Mouse (Mus musculus) right cerebral cortex, adult 18-20 months (tissue): ENCODE data around the gene Cep112.
A peak's percentile ranks its signal among the peaks of the same experiment; 100 is the strongest.

Experiments
- DNase-seq: peaks from one replicate; pipeline ENCODE4 v3.0.0; 2022; ENCODE audit warnings: mixed read lengths

The Cep112 gene

DNA sequence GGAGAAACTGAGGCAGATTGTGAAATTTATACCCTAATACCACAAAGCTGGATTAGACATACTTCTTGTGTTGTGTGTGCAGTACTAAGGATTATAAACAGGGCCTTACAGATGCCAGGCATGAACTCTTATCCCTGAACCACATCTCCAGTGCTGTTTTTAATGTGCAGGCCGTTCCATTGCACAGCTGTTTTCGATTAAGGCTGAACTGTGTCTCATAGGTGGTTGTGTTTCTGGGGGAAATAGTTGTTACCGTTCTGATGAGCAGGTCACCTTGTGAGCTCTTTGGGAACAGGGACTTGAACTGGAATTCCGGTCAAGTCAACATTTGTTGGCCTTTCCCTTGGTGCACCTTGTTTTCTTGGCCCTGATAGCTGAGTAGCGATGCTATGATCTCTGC is 456.7 kb downstream of the Cep112 start:
- DNase-seq: no peak

DNA sequence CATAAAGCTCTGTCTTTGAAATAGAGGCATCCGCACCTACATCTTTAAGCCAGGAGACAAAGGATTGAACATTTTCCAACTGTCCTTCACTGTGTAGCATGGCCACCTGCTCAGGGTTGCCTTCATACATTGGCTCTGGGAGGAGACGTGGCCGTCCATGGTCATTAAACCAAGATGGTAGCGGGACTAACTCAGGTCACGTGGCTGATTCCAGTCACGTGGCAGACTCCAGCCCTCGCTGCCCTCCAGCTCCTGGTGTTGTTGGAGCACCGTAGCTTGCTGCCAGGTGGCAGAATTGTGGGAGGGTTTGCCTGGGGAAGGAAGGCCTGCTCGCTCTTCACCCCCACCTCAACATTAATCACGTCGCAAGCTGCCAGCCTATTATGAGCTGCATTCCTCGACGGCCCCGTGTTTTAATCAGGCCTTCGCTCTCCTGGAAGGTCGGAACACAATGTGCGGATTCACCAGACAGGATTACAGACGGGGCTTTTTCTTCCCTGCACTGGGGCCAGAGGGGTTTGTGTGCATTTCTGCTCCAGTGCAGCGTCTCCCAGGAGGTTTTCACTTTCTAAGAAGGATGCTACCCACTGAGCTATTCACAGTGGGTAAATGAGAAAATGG is 460.4 kb downstream of the Cep112 start:
- DNase-seq: no peak

DNA sequence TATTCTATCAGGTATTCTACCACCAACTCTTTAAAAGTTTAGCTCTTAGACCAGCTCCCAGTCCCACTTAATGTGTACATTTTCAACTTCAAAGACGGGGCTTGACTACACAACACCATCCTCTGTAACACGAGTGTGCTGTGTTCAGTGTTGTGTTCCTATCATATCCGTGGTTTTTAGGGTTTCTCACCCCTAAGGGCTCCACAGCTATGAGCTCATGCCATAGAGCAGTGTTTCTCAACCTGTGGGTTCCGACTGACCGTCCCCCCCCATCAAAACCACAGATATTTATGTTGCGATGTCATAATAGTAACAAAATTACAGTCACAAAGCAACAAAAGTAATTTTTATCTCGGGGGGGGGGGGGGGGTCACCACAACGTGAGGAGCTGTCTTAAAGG is 461.1 kb downstream of the Cep112 start:
- DNase-seq: no peak

GRCm38 (mm10) chr11:108889121-108889520 is 464.1 kb downstream of the Cep112 start:
- peak; percentile 17 for DNase-seq

DNA sequence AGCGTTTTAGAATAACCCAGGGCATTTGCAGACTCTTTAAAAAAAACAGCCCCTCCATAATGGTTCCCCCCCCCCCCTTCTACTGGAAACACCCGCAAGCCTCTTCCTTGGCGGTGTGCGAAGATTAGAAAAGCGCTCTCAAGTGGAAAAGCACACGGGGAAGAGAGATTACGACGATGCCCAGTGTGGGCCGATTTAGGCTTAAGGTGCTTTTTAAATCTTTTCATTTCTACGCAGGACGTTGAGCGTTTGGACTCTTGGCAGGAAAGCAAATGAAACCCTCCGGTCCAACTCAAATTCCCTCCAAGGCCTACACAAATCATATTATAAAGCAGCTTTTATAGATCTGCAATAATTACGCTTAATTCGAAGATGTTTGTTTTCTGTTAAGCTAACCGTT is 465.6 kb downstream of the Cep112 start:
- DNase-seq: no peak

- no peak for DNase-seq
Measured at GRCm38 (mm10) chr11:108891111-108891870, 466.3 kb downstream of the Cep112 start.

DNA sequence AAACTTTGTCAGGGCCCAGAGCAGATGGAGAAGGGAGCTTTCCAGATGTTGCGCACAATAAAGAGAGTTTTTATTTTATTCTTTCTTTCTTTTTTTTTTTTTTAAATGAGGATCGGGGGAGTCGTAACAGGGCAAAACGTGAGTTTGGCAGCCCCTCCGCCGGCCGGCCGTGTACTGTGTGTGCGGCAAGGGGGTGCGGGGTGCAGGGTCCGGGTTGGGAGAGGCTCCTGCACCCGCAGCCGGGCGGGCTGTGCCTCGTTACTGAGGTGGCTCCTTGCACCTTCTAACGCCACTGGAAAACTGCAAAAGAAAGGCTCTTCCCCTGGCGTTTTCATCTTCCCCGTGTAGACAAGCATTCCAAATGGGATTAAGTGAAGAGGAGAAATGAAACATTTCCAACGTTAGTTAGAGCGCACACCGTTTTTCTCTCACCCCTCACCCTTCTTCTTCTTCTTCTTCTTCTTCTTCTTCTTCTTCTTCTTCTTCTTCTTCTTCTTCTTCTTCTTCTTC is 466.9 kb downstream of the Cep112 start:
- no peak for DNase-seq

- DNase-seq: no peak
Measured at GRCm38 (mm10) chr11:108892406-108892805, 467.4 kb downstream of the Cep112 start.

GRCm38 (mm10) chr11:108893232-108893790 is 468.3 kb downstream of the Cep112 start:
- DNase-seq: no peak

DNA sequence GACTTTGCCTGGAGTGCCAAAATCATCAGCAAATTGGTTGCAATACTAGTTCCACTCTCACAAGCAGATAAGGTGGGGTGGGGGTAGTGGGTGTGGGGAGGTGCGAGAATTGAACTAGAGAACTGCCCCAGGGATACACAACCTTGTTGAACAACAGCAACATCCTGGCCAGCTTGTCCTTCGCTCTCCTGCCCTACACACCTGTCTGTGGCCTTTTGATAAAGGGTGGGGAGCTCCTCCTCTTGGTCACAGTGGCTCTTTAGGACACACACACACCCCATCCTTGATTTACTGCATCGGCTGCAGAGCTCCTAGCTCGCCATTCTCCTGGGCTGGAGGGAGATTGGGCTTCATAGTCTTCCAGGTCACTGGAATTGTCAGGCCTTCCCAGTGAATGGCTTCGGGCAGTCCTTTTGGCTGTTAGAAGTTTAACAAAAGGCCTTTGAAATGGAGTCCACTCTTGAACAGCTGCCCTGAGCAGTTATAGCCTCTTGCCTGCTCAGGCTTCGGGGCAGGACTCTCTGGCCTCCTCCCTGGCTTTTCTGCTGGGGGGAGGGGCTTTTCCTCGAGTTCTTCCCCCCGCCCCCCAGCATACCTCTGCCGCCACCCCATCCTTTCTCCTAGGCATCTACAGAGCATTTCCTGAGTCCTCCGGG is 469.0 kb downstream of the Cep112 start:
- DNase-seq: peak; percentile 9

DNA sequence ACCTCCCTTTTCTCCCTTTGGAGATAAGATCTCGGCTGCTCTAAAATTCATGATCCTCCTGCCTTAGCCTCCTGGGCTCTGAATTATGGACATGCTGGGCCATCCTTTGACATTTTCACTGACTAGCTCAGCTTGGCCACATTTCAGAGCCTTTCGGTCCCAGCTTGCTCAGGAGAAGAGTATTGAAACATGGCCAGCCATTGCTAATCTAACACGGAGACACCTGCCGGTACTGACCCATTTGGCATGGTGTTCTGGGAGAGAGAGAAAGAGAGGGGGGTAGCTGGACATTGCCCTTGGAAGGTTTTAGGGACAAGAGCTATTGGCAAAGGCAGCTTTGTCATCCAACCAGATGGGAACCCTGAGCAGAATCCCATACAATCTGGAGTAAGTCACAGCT is 472.0 kb downstream of the Cep112 start:
- DNase-seq: no peak

DNA sequence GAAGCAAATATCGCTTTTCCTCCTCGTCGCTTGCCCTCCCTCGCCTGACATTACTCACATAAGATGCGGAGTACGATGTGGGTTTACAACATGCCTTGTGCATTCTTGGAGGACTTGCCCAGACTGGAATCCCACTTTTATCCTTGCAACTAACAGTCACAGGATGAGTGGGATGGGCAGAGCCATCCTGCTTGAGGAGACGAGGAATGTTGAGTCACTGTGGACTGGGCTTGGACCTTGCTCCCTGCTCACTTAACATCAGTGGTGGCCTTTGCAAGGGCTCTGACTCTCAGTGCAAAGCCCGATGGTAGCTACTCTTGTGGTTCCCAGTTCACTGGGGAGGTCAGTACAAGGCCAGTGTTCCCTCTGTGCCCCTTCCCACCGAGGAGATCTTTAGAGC is 473.1 kb downstream of the Cep112 start:
- DNase-seq: no peak

DNA sequence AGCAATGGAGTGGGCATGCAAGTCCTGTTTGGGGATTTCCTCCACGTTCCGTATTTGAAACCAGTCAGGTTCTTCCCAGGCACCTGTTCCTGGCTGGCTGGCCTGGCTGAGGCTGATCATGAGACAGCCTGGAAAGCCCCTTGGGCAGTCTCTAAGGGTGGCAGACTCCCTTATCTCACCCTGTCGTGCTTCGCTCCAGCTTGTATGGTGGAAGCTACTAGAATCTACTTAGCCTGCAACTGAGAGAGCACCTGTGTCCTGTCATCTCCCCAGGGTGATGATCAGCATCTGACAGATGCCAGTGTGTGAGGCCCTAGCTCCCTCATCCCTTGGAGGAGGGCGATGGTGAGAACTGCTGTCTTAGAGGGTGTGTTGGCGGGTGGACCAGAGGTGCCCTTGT is 473.5 kb downstream of the Cep112 start:
- DNase-seq: no peak

DNA sequence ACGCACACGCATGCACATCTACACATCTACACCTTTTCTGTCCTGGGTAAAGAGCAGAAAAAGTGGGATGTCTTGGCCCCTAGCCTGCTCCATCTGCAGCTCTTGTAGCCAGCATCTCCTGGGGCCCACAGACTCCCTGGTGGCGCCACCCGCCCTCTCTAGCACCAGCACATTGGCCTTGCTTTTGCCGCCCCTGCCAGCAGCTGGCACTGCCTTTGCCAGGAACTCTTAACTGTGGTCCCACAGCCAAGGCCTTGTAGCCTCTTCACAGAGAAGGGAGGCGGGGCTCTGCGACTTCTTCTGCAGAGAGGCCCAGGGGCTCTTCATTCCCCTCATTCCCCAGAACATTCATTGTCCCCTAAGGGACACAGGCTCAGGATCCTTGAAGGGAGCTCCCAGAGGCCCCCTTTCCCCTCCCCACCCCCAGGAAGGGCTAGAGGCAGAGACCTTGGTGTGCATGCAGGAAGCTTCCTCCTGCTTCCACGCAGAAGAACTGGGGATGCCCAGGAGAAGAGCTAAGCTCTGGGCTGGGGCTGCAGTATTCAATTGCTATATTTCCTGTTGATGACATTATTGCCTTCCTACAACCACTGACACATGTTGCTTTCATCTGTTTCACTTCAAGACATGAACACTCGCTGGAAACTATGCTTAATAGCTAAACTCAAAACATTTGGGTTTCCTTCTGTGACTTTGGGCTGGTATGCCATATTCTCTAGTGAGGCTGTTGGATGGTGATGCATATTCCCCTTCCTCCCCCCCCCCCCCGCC is 475.9 kb downstream of the Cep112 start:
- peak; percentile 49 for DNase-seq

GRCm38 (mm10) chr11:108901670-108902069 is 476.7 kb downstream of the Cep112 start:
- no peak for DNase-seq

GRCm38 (mm10) chr11:108902303-108902702 is 477.3 kb downstream of the Cep112 start:
- no peak for DNase-seq

- no peak for DNase-seq
Measured at GRCm38 (mm10) chr11:108906590-108907254, 481.7 kb downstream of the Cep112 start.

GRCm38 (mm10) chr11:108909396-108910195 is 484.6 kb downstream of the Cep112 start:
- no peak for DNase-seq
